Comparison of ENCODE assay signal across 9 mouse cellular contexts in genomic region chr1:162866280-162866681, GRCm38 (mm10). TPM values are rescaled to one million over a fixed set of nuclear protein-coding genes. Genes with fewer than 3 reads are reported as not detected.
DNase-seq lines count a peak whose midpoint lies in the region; ATAC-seq and TF ChIP-seq lines count a peak whose summit lies in the region.
"Had no signal": no experiment of that assay in that cellular context is flagged by ENCODE, and none has a peak within 500 bp of the region (broad histone marks: within the 10 kb centered on the region; RNA-seq: fewer than 3 reads in every experiment).

Gene Fmo1 (minus strand): TSS chr1:162866610.

- H3K36me3 ChIP-seq in kidney, adult 2 months (ENCODE audit: control insufficient read depth, insufficient read depth, low read length) = no peaks in the 10 kb centered on the region
- H3K36me3 ChIP-seq in liver, embryonic 15.5 days (replicated peaks) = no peaks in the 10 kb centered on the region

- TF ChIP-seq CTCF in kidney, adult 2 months (conservative IDR thresholded peaks at IDR 0.05; ENCODE audit: insufficient read depth, insufficient read length, low read depth, low read length) = no peak

- peak within 1 kb of the TSS; percentile 23 for H3K4me2 ChIP-seq in liver, embryonic 15.5 days

- WGBS in kidney, adult 2 months = 32% methylated on average over 7 of the region's 7 CpGs
- 9% methylated on average over 7 of the region's 7 CpGs for WGBS in liver, embryonic 15.5 days (ENCODE audit: insufficient replicate concordance)

- peak; percentile 41 for DNase-seq in kidney, adult 2 months
- no peak for DNase-seq in kidney, adult 8-10 months
- no peak for DNase-seq in adrenal gland, postnatal 36 days
- DNase-seq in heart, postnatal 10 days = no peak
- no peak for DNase-seq in urinary bladder, postnatal 4 days (ENCODE audit: low spot score in 2 of 2)

- peak within 1 kb of the TSS; percentile 35; the same call in 1 of the 2 replicates for H3K27ac ChIP-seq in kidney, adult 2 months (ENCODE audit: insufficient read depth, low read depth, low read length)
- 0 out of 2 replicates have a peak within 1 kb of the TSS, but pooled peaks have one; percentile 14 for H3K27ac ChIP-seq in liver, embryonic 15.5 days (replicated peaks)

- peak; percentile 50 for ATAC-seq in liver, embryonic 15.5 days (ENCODE audit: insufficient read depth)
- ATAC-seq in erythroid progenitor cell, adult 5-6 weeks (replicated peaks; ENCODE audit: low FRiP score, poor library complexity, severe bottlenecking) = no peak
- ATAC-seq in monocyte, adult 5-6 weeks (replicated peaks; ENCODE audit: insufficient number of reproducible peaks, low FRiP score, low TSS enrichment, poor library complexity, severe bottlenecking) = no peak

- intact Hi-C loops in heart, postnatal 10 days (cut with DNase I) = no loop called here

- H3K4me3 ChIP-seq in kidney, adult 2 months (ENCODE audit: insufficient read depth, low read depth, low read length) = no peak within 1 kb of the TSS
- H3K4me3 ChIP-seq in liver, embryonic 15.5 days (replicated peaks) = peak within 1 kb of the TSS; percentile 25

- no peaks in the 10 kb centered on the region for H3K27me3 ChIP-seq in kidney, adult 2 months (replicated peaks; ENCODE audit: control insufficient read depth, insufficient read depth, low read length)
- H3K27me3 ChIP-seq in liver, embryonic 15.5 days = no peaks in the 10 kb centered on the region
- H3K27me3 ChIP-seq: CH12.LX had no signal

- H3K9me3 ChIP-seq in liver, embryonic 15.5 days (replicated peaks) = no peaks in the 10 kb centered on the region

- peaks cover 15% of the 10 kb centered on the region for H3K4me1 ChIP-seq in kidney, adult 2 months (ENCODE audit: control insufficient read depth, insufficient read depth, low read length)
- 0 out of 2 replicates have a peak, but pooled peaks cover 3% of the 10 kb centered on the region for H3K4me1 ChIP-seq in liver, embryonic 15.5 days (replicated peaks)

- TF ChIP-seq POLR2A in kidney, adult 2 months (IDR thresholded peaks at IDR 0.05; ENCODE audit: low read depth, low read length) = no peak

- no peak within 1 kb of the TSS for H3K9ac ChIP-seq in liver, embryonic 15.5 days

RNA-seq across cellular contexts. Expression of gene Fmo1, which starts in this region (rescaled TPM):
- polyA plus RNA-seq in kidney, adult 2 months (2012; rRNA removed) = 488 and 529 TPM in 2 replicates
- 100 to 1,000 TPM; 158 to 352 TPM for total RNA-seq in adrenal gland, postnatal 36 days (2021)
- 10 to 100 TPM; 33.4 to 41.8 TPM for total RNA-seq in heart, postnatal 10 days (2021)
- 29.4 and 34.5 TPM in 2 replicates for polyA plus RNA-seq in liver, embryonic 15.5 days (2015; fragmentation: Nextera tagmentation; extraction: Ambion mirVana)
- total RNA-seq in erythroid progenitor cell, adult 5-6 weeks (2015; ENCODE audit: low replicate concordance) = 2.9 TPM in 1 of 2 replicates, not detected in the other
- total RNA-seq in erythroid progenitor cell, adult 5-6 weeks (2017; ENCODE audit: low replicate concordance) = 1.3 TPM in 1 of 2 replicates, not detected in the other
- total RNA-seq in monocyte, adult 5-6 weeks (2017) = not detected in 3 replicates
- total RNA-seq: CH12.LX had no signal

Comparison
In these comparisons a context has a peak if more than half of its experiments do, and no peak if none do; other contexts are left out.
1. RNA of gene Fmo1 (total RNA-seq): 158 to 352 TPM in adrenal gland, postnatal 36 days and 33.4 to 41.8 TPM in heart, postnatal 10 days; 1.3 to 2.9 TPM in erythroid progenitor cell, adult 5-6 weeks and not detected in monocyte, adult 5-6 weeks; every median in the first group is over 4 times any median in the second.
2. RNA of gene Fmo1 (polyA plus RNA-seq): 488 to 529 TPM in kidney, adult 2 months; 29.4 to 34.5 TPM in liver, embryonic 15.5 days; every median in the first group is over 10 times any median in the second.